Mouse (Mus musculus) lung, adult 2 months (tissue): ENCODE results near the gene Git2.

ENCODE experiments used
- CTCF ChIP-seq: fragments of 200-500 bp; IDR thresholded peaks from 2 replicates; pipeline ENCODE4 v1.5.1; 2011; ENCODE audit warnings: mild to moderate bottlenecking, low read length, control low read depth; ENCODE audit not compliant: insufficient read depth
- POLR2A ChIP-seq: fragments of 200-500 bp; IDR thresholded peaks from 2 replicates; pipeline ENCODE4 v1.6.1; 2011; ENCODE audit warnings: low read depth, mild to moderate bottlenecking, control low read depth, low read length, borderline replicate concordance; ENCODE audit errors: extremely low read depth

GRCm38 (mm10) chr5:114717937-114718336, 57.4 kb downstream of the Git2 start:
- TF ChIP-seq CTCF (no peak), POLR2A (no peak)
